Mouse (Mus musculus) urinary bladder, postnatal 36 days (tissue): ENCODE measurements at regions not wholly inside any gene's neighbourhood (a gene's known extent, or its start where the extent isn't known, plus 50 kb on each side); places are given as distances from the start of the nearest gene placed in this dataset.

Experiments
- DNase-seq, 2 experiments: peaks; one replicate each; pipeline ENCODE4 v3.0.0; 2022; ENCODE audit warnings: low spot score in 2 of 2, mixed read lengths in 1 of 2

DNA sequence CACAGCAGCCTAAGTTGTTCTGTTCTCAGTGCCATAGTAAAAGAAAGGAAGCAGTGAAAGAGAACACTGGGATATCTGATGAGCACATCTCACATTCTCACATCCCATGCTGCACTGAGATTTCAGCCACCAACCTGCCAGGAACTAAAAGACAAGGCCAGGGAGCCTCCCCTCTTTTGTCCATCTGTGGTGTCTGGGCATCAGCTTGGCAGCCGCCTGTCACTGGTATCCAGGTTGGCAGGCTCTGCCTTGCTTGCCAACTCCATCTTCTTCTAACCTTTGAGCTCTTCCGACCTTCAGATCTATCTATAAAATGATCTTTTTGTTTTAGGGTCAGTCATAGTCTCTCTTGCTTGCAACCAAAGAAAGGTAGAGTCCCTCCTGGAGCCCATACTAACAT, 228.5 kb upstream of the Mgmt start:
- DNase-seq: no peak

DNA sequence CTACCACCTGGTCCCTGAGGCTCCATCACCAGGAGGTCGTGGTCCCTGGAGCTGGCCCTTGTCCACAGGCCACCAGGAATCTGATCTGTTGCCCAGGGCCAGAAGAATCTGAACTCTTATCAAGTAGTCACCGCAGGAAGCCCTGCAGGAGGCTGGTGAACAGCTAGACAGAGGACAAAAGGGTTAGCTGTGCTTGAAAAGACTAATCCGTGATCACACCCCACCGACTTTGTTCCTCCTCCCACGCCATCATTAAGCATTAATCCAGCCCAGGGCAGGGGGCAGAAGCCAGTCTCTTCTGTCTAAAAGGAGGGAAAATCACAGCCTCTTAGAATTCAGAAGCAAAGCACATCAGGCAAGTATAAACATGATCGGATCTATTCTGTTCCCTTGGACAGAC, 227.7 kb upstream of the Mgmt start:
- no peak for DNase-seq

GRCm38 (mm10) chr7:136670675-136671074, 223.7 kb upstream of the Mgmt start:
- DNase-seq: no peak

DNA sequence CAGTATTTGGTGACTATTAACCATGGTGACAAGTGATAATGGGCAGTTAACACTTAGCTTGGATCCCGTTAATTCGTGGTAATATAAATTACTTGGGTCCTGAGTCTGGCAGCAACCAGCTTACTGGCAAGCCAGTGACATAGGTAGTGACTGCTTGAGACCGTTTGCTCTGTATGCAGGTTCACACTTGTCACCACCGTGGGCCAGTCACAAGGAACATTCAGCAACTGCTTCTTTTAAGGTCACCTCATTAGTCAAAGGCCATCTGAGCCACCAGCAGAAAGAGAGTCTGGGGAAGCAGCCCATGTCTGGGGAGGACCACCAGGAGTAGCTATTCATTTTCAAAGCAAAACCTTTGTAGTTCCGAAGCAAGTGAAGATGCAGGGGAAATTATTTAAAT, 220.3 kb upstream of the Mgmt start:
- DNase-seq: no peak

DNA sequence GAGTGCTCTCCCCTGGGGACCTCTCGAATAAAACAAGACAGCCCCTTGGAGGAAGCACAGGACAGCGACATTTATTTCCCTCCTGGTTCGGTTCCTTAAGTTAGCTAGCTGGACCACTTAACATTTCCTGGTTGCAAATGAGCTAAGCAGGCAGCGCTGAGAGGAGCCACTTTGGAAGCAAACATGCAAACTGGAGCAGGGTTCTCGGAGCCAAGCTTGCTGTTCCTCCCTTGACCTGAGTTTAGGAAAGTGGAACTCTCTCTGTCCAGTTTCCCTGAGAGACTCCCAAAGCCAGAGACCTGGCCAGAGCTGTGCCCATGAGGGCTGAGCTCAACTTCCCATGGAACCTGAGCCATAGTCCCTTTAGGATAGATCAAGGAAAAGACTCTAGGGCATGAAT, 219.4 kb upstream of the Mgmt start:
- DNase-seq: no peak

- no peak for DNase-seq
Measured at GRCm38 (mm10) chr7:136676104-136676503, 218.3 kb upstream of the Mgmt start.

DNA sequence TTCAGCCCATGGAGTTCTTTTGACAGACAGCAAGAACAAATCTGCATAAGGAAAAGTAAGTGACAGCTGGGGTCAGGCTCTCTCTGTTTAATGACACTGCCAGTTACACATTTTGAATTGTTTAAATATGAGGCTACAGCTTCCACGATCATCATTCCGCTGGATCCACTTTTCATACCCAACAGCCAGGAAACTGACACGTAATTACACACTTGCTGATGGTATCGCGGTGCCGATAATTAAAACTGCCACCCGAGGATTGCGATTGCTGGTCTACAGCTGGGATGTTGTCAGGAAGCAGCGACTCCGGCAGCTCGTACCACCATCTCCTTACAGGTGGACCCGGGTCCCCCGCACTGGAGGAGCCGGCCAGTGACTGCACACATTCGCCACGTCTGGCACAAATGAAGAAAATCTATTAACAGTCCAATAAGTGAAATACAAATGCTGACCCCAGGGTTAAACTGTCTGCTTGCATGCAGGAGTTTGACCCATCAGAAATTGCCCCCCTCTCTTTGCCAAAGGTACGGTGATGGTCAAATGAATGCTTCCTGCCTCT, 217.3 kb upstream of the Mgmt start:
- no peak for DNase-seq

DNA sequence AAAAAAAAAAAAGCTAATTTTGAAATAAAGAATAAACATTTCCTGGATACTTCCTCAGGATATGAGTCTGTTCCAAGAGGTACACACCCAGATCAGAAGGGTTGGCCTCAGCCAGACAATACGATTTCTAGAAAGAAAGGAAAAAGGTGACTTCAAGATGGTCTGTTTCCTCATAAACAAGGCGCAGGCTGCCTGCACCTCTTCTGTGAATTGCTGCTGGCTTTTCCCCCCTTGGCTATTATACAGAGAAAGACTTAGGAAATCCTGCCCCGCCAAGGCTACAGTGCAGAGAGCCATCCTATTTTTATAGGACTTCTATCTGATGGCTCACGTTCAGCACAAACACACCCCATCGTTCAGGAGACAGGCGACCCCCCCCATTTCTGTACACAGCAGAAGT, 204.8 kb upstream of the Mgmt start:
- DNase-seq: no peak

DNA sequence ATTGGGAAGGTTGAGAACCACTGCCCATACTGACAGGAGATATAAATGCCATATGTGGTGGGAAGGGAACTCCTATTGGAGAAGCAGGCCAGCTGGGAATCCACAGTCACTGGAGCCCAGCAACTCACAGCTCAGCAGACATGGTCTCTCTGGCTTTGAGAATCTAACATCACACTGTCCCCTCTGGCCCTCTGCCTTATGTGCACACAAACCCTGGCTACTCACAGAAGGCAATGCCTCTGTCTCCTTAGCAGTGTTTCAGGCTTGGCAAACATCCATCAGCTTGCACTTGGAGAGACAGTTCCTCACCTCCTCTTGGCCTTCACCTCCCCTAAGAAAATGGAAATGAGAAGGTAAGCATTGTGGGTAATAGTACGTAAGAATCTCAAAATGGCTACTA, 188.2 kb upstream of the Mgmt start:
- no peak for DNase-seq

DNA sequence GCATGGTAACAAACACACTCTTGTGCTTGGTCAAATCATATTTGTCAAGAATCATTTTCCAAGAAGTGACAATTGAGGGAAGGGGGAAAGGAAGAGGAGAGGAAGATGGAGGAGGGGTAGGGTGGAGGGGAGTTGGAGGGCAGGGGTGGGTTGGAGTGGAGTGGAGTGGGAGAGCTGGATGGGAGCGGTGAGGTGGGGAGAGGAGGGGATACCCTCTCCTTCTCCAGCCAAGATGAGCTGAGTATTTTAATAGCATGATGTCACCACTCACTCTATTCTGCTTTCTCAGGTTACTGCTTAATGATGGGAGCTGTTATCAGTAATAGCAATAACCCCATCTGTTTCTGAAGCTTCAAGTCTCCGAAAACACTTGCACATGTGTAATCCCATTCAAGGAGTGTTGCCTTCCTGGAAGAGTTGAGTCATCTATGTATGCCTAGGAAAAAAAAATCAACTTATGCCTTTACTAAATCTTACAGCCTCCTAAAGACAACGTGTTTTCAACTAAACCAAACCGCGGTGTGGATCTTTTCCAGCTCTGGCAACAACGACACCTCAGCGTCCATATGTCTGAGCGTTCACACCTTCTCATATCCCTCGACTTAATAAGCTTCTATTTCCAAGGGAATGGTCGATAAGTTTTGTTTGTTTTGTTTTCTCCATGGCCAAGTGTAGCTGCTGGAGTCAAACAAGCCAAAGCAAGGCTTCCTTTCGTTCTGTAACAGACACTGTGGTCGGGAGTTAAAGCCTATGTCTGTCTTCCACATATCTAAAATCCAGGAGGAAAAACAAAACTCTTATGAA, 187.0 kb upstream of the Mgmt start:
- no peak for DNase-seq

DNA sequence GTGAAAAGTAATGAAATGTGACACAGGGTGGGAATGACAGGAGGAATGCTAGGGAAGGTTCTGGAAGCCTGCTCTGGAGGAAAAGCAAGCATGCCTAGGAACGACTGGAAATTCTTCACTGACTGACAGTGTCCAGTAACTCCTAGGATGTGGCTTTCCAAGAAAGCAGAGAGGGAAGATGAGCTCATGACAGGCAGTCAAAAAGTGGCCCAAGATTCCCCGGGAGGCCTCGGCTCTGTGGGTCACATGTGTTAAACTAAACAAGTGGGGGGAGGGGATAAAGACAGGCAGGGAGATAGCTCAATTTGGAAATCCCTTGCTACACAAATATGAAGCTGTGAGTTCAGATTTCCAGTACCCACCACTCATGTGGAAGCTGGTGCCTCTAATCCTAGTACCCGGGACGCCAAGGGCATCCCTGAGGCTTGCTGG, 186.4 kb upstream of the Mgmt start:
- DNase-seq: no peak

- DNase-seq: peak in 1 of 2 experiments; percentile 5
Measured at GRCm38 (mm10) chr7:136710653-136711052, 183.8 kb upstream of the Mgmt start.

DNA sequence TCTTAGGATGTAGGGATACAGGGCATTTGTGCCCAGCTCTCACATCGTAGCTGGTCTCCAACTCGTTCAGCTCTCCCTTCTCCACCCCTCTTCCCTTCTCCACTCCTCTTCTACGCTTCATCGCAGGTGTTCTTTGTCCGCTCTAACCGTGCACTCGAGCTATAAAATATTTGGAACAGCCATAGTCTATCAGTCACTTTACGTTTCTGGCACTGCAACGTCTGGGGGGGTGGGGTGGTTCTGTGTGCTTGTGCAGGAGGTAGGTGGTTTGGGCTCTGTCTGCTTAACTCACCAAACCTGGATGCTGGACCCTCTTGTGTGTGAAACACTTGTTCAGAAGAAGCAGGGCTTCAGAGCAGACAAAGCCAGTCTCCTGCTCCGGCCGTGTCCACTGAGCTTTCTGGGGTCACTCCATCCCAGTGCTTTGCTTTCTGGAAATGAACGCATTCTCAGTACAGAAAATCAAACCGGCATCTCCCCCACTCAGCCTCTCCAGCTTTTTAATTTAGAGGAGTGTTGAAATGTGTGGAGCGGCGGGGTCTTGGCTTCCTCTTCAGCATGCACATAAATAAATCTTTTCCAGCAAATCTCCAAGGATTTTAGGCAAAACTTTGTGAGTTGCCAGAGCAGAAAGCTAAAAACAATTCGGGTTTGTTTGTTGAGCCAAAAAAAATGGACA, 181.3 kb upstream of the Mgmt start:
- peak in 1 of 2 experiments; percentile 31 for DNase-seq

DNA sequence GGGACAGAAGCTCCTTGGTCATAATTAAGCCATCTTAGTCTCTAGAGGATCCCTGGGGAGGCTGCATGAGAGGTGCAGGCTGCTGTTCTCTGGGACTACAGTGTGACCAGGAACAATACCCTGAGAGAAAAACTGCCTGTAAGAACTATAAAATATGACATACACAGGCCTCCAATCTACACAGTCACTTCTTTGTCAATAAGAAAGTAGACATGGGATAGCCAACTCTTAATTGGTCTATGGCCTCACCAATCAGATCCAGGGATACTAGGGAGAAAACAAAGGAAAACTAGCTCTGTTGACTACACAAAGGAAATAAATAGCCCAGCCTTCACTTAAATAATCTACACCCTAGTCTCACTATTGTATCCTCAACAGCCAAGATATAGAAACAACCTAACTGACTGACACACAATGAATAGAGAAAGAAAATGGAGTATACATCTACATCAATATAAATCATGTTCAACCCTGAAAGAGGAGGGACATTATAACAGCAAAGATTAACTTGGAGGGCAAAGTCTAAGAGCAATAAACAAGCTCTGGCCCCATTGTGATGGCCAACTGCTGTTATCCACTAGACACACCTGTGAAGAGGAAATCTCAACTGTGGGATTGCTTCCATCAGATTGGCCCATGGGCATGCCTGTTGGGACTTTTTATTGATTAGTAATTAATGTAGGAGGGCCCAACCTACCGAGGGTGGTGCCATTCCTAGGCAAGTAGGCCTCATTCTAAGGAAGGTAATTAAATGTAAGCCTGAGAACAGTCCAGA, 166.6 kb upstream of the Mgmt start:
- no peak for DNase-seq

DNA sequence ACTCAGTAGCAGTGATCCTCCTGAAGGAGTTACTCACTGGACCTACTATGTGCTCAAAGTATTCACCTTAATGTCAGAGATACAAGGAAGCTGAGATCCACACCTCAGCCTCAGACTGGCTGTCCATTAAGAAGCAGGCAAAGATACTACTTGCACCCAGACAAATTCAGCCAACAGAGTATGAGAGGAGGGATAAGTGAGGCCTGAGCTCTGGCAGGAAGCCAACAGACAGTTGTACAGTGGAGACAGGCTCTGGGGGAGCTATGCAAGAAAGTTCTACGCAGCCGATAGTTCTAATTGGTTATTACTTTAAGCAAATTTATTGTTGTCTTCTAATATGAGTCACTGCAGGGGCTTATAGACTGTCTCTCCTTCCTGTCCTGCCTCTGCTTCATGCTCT, 152.2 kb upstream of the Mgmt start:
- no peak for DNase-seq

DNA sequence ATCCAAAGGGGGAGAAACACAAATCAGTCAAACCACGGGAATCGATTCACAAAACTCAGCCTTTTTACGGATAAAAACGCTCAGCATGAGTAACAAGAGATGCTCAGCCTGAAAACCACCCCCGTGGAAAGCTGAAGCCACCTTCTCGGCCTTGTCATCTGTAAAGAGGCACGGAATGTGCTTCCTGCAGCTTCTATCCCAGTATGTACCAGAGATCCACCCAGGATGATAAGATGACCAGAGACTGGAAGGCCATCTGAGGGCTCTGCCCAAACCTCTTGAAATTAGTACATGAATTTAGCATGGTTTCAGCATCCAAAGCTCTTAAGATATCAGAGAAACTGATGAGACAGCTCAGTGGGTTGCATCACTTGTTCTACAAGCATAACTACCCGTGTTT, 149.0 kb upstream of the Mgmt start:
- DNase-seq: no peak

- DNase-seq: no peak
Measured at GRCm38 (mm10) chr7:136751477-136751876, 142.9 kb upstream of the Mgmt start.

DNA sequence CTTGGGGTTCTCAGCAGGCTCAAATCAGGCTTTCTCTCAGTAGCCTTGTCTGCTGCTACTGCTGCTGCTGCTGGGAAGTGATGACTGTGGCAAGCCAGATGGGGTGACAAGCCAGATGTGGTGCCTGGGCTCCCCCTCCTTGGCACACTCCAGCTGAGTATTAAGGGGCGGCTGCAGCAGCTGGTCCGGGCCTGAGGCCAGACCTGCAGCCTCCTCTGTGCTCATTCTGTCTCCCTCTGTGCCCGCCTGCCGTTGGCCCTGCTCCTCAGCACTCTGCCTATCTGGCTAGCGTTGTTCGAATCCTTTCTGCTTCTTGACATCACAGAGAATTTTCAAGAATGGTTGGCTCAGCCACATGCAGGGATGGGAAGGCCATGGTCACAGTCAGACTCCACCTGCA, 139.6 kb upstream of the Mgmt start:
- no peak for DNase-seq

DNA sequence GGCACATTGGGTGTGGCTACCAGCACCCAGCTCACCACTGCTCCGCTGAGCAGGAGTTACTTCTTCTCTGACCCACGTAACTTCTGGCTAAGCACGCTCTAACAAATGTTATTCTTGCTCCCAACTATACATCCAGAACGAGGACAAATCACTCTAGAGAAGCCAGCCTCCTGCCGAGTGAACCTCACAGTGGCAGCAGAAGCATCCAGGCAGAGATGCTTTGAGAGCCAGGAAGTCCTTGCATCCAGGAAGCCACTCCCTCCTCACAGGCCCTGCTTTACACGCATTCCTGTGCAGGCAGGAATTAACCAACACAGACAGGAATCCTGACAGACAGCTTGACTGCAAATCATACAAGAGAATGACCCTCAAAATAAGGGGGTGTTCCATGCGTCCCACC, 129.4 kb upstream of the Mgmt start:
- DNase-seq: no peak

DNA sequence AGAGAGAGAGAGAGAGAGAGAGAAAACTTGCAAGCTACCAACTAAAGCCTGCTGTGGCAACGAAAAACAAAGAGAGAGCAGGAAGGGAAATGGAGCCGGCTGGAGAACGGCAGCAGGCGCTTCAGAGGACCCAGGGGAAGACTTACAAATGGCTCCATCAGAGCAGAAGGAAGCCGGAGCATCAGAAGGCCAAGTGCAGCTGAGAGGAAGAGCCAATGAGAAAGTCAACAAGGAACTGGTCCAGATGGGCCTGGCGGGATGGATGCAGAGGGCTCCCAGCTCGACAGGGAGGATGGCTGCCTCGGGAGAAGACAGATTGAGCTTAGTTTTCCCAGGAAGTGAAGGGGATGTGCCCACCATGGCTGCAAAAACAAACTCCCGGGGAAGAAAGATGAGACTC, 127.2 kb upstream of the Mgmt start:
- DNase-seq: no peak

DNA sequence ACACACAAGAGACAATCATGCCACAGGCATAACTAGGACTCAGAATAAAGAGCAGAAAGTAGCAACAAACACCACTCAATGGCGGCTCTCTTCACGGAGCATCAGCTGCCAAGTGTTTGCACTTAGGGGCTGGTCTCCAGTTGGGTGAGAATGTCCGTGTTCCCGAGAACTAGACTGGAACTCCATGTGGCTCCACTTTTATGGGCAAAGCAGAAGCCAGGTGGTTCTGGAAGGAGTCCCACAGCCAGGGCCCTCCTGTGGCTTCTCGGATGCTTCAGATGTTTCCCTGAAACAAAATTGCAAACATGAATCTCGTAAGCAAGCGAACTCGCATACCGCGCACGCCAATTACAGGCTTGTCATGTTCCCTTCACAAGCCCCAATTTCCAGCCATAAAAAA, 113.7 kb upstream of the Mgmt start:
- no peak for DNase-seq

- DNase-seq: no peak
Measured at GRCm38 (mm10) chr7:136791162-136791561, 103.3 kb upstream of the Mgmt start.
